Mouse (Mus musculus) MEL (cell line): ENCODE results near the gene Zbp1. TPM values are rescaled to one million over a fixed set of nuclear protein-coding genes. Genes with fewer than 3 reads are reported as not detected.

ENCODE experiments used
- DNase-seq: peaks from one replicate; pipeline ENCODE4 v3.0.0; 2011; ENCODE audit warnings: low read depth, low spot score
- H3K27ac ChIP-seq: 2 replicates; pipeline ENCODE4 v1.5.1; 2012; ENCODE audit warnings: low read depth, mild to moderate bottlenecking, control low read depth, low read length, moderate library complexity; ENCODE audit not compliant: control insufficient read depth
- H3K27me3 ChIP-seq, 2 experiments: fragments of 150-350 bp in 1 of 2; sonication (generic) in 1 of 2; 2 replicates each; pipeline ENCODE4 v1.6.1; 2012; ENCODE audit warnings: low read length in 2 of 2, mild to moderate bottlenecking in 2 of 2, improper control_type of control experiment in 1 of 2, moderate library complexity in 1 of 2; ENCODE audit not compliant: insufficient read depth in 2 of 2, control insufficient read depth in 1 of 2
- H3K36me3 ChIP-seq, 2 experiments: 2 replicates each; pipeline ENCODE4 v1.6.1; 2012 to 2014; ENCODE audit warnings: low read length in 2 of 2, improper control_type of control experiment in 1 of 2, inconsistent platforms in 1 of 2, mild to moderate bottlenecking in 1 of 2; ENCODE audit not compliant: insufficient read depth in 2 of 2, control insufficient read depth in 1 of 2
- H3K4me1 ChIP-seq, 2 experiments: fragments of 150-350 bp in 1 of 2; sonication (generic) in 1 of 2; 2 replicates each; pipeline ENCODE4 v1.6.1; 2012; ENCODE audit warnings: low read length in 2 of 2, improper control_type of control experiment in 1 of 2, mild to moderate bottlenecking in 1 of 2; ENCODE audit not compliant: insufficient read depth in 2 of 2, control insufficient read depth in 1 of 2
- H3K4me3 ChIP-seq, 2 experiments: fragments of 150-350 bp in 1 of 2; sonication (generic) in 1 of 2; 2 replicates each; pipeline ENCODE4 v1.5.1; 2012; ENCODE audit warnings: low read depth in 2 of 2, low read length in 2 of 2, mild to moderate bottlenecking in 2 of 2, moderate library complexity in 2 of 2, control low read depth in 1 of 2, improper control_type of control experiment in 1 of 2; ENCODE audit not compliant: control insufficient read depth in 1 of 2, insufficient read depth in 1 of 2
- H3K79me2 ChIP-seq: 2 replicates; pipeline ENCODE4 v1.6.1; 2012; ENCODE audit warnings: mild to moderate bottlenecking, low read length, moderate library complexity; ENCODE audit not compliant: control insufficient read depth, poor library complexity, insufficient read depth
- H3K9ac ChIP-seq: 2 replicates; pipeline ENCODE4 v1.6.1; 2012; ENCODE audit warnings: low read depth, mild to moderate bottlenecking, control low read depth, low read length, moderate library complexity; ENCODE audit not compliant: control insufficient read depth, poor library complexity, severe bottlenecking
- H3K9me3 ChIP-seq: fragments of 150-350 bp; sonication (generic); replicated peaks from 2 replicates; pipeline ENCODE4 v1.6.1; 2012; ENCODE audit warnings: mild to moderate bottlenecking, low read length, improper control_type of control experiment, moderate library complexity; ENCODE audit not compliant: insufficient read depth
- BHLHE40 ChIP-seq: IDR thresholded peaks from 2 replicates; pipeline ENCODE4 v1.6.1; 2012; ENCODE audit warnings: low read depth, mild to moderate bottlenecking, inconsistent platforms, low read length, improper control_type of control experiment, borderline replicate concordance
- CHD1 ChIP-seq: IDR thresholded peaks from 2 replicates; pipeline ENCODE4 v1.6.1; 2012; ENCODE audit warnings: low read depth, mild to moderate bottlenecking, inconsistent platforms, low read length, improper control_type of control experiment
- CHD2 ChIP-seq: IDR thresholded peaks from 2 replicates; pipeline ENCODE4 v1.6.1; 2011; ENCODE audit warnings: low read length, improper control_type of control experiment
- CTCF ChIP-seq, 3 experiments: IDR thresholded peaks in 2 of 3; conservative IDR thresholded peaks in 1 of 3; 2 replicates each; pipeline ENCODE4 v1.5.1; 2011 to 2012; ENCODE audit warnings: low read length in 3 of 3, low read depth in 2 of 3, mild to moderate bottlenecking in 2 of 3, improper control_type of control experiment in 1 of 3, inconsistent platforms in 1 of 3, mixed read lengths in 1 of 3, moderate library complexity in 1 of 3; ENCODE audit not compliant: control insufficient read depth in 1 of 3, insufficient read depth in 1 of 3, poor library complexity in 1 of 3, severe bottlenecking in 1 of 3
- E2F4 ChIP-seq: IDR thresholded peaks from 2 replicates; pipeline ENCODE4 v1.6.1; 2011; ENCODE audit warnings: low read depth, low read length, improper control_type of control experiment, borderline replicate concordance
- ELF1 ChIP-seq: IDR thresholded peaks from 2 replicates; pipeline ENCODE4 v1.6.1; 2014; ENCODE audit warnings: low read depth, mild to moderate bottlenecking, inconsistent platforms, low read length, improper control_type of control experiment, moderate library complexity
- EP300 ChIP-seq, 2 experiments: IDR thresholded peaks; 2 replicates each; pipeline ENCODE4 v1.6.1; 2011; ENCODE audit warnings: improper control_type of control experiment in 2 of 2, low read length in 2 of 2, low read depth in 1 of 2, mild to moderate bottlenecking in 1 of 2
- GATA1 ChIP-seq: IDR thresholded peaks from 2 replicates; pipeline ENCODE4 v1.6.1; 2011; ENCODE audit warnings: low read depth, low read length, improper control_type of control experiment
- HCFC1 ChIP-seq: IDR thresholded peaks from 2 replicates; pipeline ENCODE4 v1.6.1; 2012; ENCODE audit warnings: low read depth, mild to moderate bottlenecking, inconsistent platforms, low read length, improper control_type of control experiment, moderate library complexity
- MAFK ChIP-seq: IDR thresholded peaks from 2 replicates; pipeline ENCODE4 v1.6.1; 2011; ENCODE audit warnings: low read depth, mild to moderate bottlenecking, low read length, improper control_type of control experiment, borderline replicate concordance
- MEF2A ChIP-seq: IDR thresholded peaks from 2 replicates; pipeline ENCODE4 v1.6.1; 2014; ENCODE audit warnings: low read depth, mild to moderate bottlenecking, inconsistent platforms, low read length, improper control_type of control experiment; ENCODE audit not compliant: poor library complexity, insufficient replicate concordance, severe bottlenecking; ENCODE audit errors: extremely low read depth
- MYC ChIP-seq: IDR thresholded peaks from 2 replicates; pipeline ENCODE4 v1.6.1; 2011; ENCODE audit warnings: low read depth, mild to moderate bottlenecking, low read length, improper control_type of control experiment, moderate library complexity
- POLR2A ChIP-seq, 2 experiments: IDR thresholded peaks; 2 replicates each; pipeline ENCODE4 v1.6.1; 2011 to 2012; ENCODE audit warnings: low read length in 2 of 2, mild to moderate bottlenecking in 2 of 2, control low read depth in 1 of 2, improper control_type of control experiment in 1 of 2, low read depth in 1 of 2, moderate library complexity in 1 of 2; ENCODE audit not compliant: control insufficient read depth in 1 of 2, insufficient read depth in 1 of 2, poor library complexity in 1 of 2
- POLR2AphosphoS2 ChIP-seq: IDR thresholded peaks from 2 replicates; pipeline ENCODE4 v1.6.1; 2011; ENCODE audit warnings: low read length, improper control_type of control experiment
- POLR2AphosphoS5 ChIP-seq: IDR thresholded peaks from 2 replicates; pipeline ENCODE4 v1.6.1; 2012; ENCODE audit warnings: low read depth, borderline replicate concordance, mild to moderate bottlenecking, inconsistent platforms, low read length, moderate library complexity, mixed read lengths
- RAD21 ChIP-seq: IDR thresholded peaks from 2 replicates; pipeline ENCODE4 v1.6.1; 2011; ENCODE audit warnings: mild to moderate bottlenecking, low read depth, low read length, improper control_type of control experiment
- SMC3 ChIP-seq: IDR thresholded peaks from 2 replicates; pipeline ENCODE4 v1.6.1; 2011; ENCODE audit warnings: low read depth, low read length, improper control_type of control experiment
- TAL1 ChIP-seq: IDR thresholded peaks from 2 replicates; pipeline ENCODE4 v1.6.1; 2012; ENCODE audit warnings: mild to moderate bottlenecking, inconsistent platforms, low read length, moderate library complexity, mixed read lengths
- UBTF ChIP-seq: IDR thresholded peaks from 2 replicates; pipeline ENCODE4 v1.6.1; 2012; ENCODE audit warnings: low read depth, mild to moderate bottlenecking, inconsistent platforms, low read length, improper control_type of control experiment, moderate library complexity, borderline replicate concordance; ENCODE audit not compliant: insufficient read depth
- USF2 ChIP-seq, 2 experiments: IDR thresholded peaks; 2 replicates each; pipeline ENCODE4 v1.6.1; 2011 to 2012; ENCODE audit warnings: improper control_type of control experiment in 2 of 2, low read length in 2 of 2, borderline replicate concordance in 1 of 2, inconsistent platforms in 1 of 2, low read depth in 1 of 2, mild to moderate bottlenecking in 1 of 2; ENCODE audit not compliant: insufficient read depth in 1 of 2
- ZKSCAN1 ChIP-seq: IDR thresholded peaks from 2 replicates; pipeline ENCODE4 v1.6.1; 2012; ENCODE audit warnings: low read depth, mild to moderate bottlenecking, inconsistent platforms, low read length, improper control_type of control experiment, moderate library complexity
- polyA plus RNA-seq, 2 experiments: library from polyadenylated mRNA; stranded (reverse) in 1 of 2; unstranded in 1 of 2; fragments of >175 nt in 1 of 2; fragments of >200 nt in 1 of 2; gene quantifications; 2 replicates each; pipeline versions ENCODE4 v1.2.1 to v1.2.4; 2012; ENCODE audit warnings: low replicate concordance in 2 of 2, low read depth in 1 of 2; ENCODE audit not compliant: insufficient read length in 2 of 2, insufficient read depth in 1 of 2, missing spikeins in 1 of 2
- total RNA-seq: library from RNA; depleted of rRNA; stranded (reverse); fragments of 300-350 nt; gene quantifications from 2 replicates; pipeline ENCODE4 v1.2.3, GENCODE M21; 2012

The Zbp1 gene
- total and polyA plus RNA-seq, 3 experiments = not detected

DNA sequence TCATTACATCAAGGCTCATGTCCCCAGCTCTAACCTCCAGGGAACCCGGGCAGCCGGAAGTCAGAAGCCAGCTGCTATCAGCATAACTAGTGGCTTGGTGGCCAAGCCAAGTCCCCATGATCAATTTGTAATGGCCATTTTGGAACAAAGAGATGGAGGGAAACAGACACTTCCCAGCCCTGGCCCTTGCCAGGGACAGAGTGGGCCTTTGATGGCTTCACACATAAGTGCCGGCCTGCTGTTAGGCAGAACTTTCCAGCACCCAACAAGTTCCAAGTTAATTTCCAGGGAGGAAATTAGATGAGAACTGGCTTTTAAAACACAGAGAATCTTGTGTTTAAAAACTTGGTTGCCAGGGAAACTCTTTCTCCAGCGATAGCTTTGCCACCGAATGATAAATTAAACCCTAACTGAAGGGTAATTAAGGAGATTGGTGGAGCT is 50.3 kb downstream of the Zbp1 start:
- Histone ChIP-seq H3K4me1 (no peaks in the 10 kb centered on the region), H3K27ac (no peak overlapping the region), H3K4me3 (no peak overlapping the region), H3K79me2 (no peaks in the 10 kb centered on the region), H3K9me3 (no peaks in the 10 kb centered on the region), H3K27me3 (no peaks in the 10 kb centered on the region), H3K36me3 (no peaks in the 10 kb centered on the region), H3K9ac (no peak overlapping the region)
- TF ChIP-seq RAD21 (no peak), EP300 (IDR thresholded peaks at IDR 0.05; ENCODE audit: low read depth in 1 of 2, low read length in 2 of 2) (no peak), MAFK (no peak), HCFC1 (no peak), BHLHE40 (no peak), GATA1 (no peak), SMC3 (no peak), USF2 (IDR thresholded peaks at IDR 0.05; ENCODE audit: borderline replicate concordance in 1 of 2, insufficient read depth in 1 of 2, low read depth in 1 of 2, low read length in 2 of 2) (no peak), CHD2 (no peak), POLR2AphosphoS5 (no peak), MEF2A (no peak), ZKSCAN1 (no peak), CTCF (IDR thresholded peaks at IDR 0.05 in 2 of 3, conservative IDR thresholded peaks at IDR 0.05 in 1 of 3; ENCODE audit: control insufficient read depth in 1 of 3, insufficient read depth in 1 of 3, low read depth in 2 of 3, low read length in 3 of 3, poor library complexity in 1 of 3, severe bottlenecking in 1 of 3) (no peak), CHD1 (no peak), TAL1 (no peak), E2F4 (no peak), MYC (no peak), ELF1 (no peak)
- DNase-seq = no peak

DNA sequence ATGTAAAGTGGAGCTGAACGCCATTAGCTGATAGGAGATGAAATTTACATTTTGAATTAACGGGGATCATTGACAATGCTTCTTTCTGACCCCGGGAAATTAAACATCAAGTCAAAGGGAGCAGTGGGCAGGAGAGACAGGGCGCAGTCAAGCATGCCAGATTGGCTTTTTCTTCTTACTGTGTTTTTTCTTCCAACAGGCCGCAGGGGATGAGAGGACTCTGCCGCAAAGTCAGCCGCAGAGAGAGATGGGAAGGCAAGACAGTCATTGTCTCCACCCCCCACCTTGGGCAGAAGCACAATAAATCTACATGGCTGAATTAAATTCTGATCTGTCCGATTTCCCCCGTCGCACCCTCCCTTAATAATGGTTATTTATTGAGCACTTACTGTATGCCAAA is 53.4 kb downstream of the Zbp1 start:
- TF ChIP-seq USF2 (IDR thresholded peaks at IDR 0.05; ENCODE audit: borderline replicate concordance in 1 of 2, insufficient read depth in 1 of 2, low read depth in 1 of 2, low read length in 2 of 2) (no peak), ZKSCAN1 (no peak), POLR2AphosphoS2 (no peak), POLR2A (IDR thresholded peaks at IDR 0.05; ENCODE audit: control insufficient read depth in 1 of 2, insufficient read depth in 1 of 2, low read depth in 1 of 2, low read length in 2 of 2, poor library complexity in 1 of 2) (no peak), UBTF (no peak)
- no peaks in the 10 kb centered on the region for H3K27me3 ChIP-seq
- H3K27ac ChIP-seq = no peak overlapping the region
- no peaks in the 10 kb centered on the region for H3K36me3 ChIP-seq
- DNase-seq = no peak
- H3K4me3 ChIP-seq = no peak overlapping the region
- H3K9me3 ChIP-seq = no peaks in the 10 kb centered on the region
- H3K4me1 ChIP-seq = no peaks in the 10 kb centered on the region
- no peaks in the 10 kb centered on the region for H3K79me2 ChIP-seq
- no peak overlapping the region for H3K9ac ChIP-seq
